Mouse (Mus musculus): ENCODE results near the gene Lsamp.
"Not testable (repeated sequence)": the region's sequence is repeated elsewhere in the genome, so short reads cannot be mapped to it uniquely, and the experiment has no call there.

DNA sequence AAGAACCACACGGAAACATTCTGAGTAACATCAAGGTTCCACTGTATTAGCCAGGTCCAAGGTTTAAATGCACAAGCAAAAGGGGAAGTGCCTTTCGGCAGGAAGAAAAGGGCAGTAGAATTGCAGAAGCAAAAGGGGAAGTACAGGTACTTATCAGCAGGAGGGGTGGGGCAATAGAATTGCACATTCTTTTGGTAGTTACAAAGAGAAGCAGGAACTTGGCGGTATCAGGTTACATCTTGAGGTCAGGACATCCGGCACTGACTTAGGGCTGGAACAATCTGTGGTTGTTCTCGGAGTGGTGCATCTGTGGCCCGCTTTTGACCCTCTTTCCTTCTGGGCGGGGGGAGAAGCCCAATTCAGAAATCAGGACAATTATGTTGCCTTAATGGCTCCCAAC lies 636.9 kb downstream of the Lsamp start:
- TF ChIP-seq CTCF, EP300 (IDR thresholded peaks at IDR 0.05): not testable (repeated sequence)
